Mouse (Mus musculus) cortical plate, adult 2 months (tissue): ENCODE results near the gene Nckap5l.

Source experiments
- CTCF ChIP-seq: fragments of 200-500 bp; IDR thresholded peaks from 2 replicates; pipeline ENCODE4 v1.5.1; 2011; ENCODE audit warnings: mild to moderate bottlenecking, control low read depth, low read length; ENCODE audit not compliant: insufficient read depth; ENCODE audit errors: extremely low read depth
- POLR2A ChIP-seq: fragments of 200-500 bp; IDR thresholded peaks from 2 replicates; pipeline ENCODE4 v1.6.1; 2011; ENCODE audit warnings: mild to moderate bottlenecking, low read length, control low read depth; ENCODE audit not compliant: insufficient read depth; ENCODE audit errors: extremely low read depth

DNA sequence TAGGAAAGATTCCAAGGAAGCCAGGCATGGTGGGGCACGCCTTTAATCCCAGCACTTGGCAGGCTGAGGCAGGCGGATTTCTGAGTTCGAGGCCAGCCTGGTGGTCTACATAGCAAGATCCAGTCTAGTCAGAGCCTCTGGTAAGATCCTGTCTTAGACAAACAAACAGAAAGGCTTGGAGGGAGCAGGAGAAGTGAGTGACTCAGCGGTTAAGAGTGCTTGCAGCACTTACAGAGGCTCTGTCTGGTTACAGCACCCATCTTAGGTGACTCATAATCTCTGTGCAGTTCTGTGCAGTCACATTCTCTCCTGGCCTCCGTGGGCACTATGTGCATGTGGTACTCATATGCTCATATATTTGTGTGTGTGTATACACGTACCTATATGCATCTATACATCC lies 56.9 kb downstream of the Nckap5l start:
- TF ChIP-seq POLR2A (no peak), CTCF (no peak)
